Mouse (Mus musculus): ENCODE data around the gene Snx25. TPM values are rescaled to one million over a fixed set of nuclear protein-coding genes. Genes with fewer than 3 reads are reported as not detected.

Snx25 gene
- polyA plus RNA-seq, 1 experiment from 2014 or later, result 4.5 TPM

- peaks cover 26% of the 10 kb centered on the region for H3K4me1 ChIP-seq
- H3K4me3 ChIP-seq, result no peak overlapping the region
- WGBS, result 88% methylated on average over 3 of the region's 3 CpGs
- no peaks in the 10 kb centered on the region for H3K27me3 ChIP-seq (ENCODE audit: low read depth, poor library complexity, severe bottlenecking)
- no peak overlapping the region for H3K27ac ChIP-seq (replicated peaks)
- DNase-seq (ENCODE audit: low spot score), result no peak
- H3K9me3 ChIP-seq (replicated peaks), result no peaks in the 10 kb centered on the region
- peaks cover 49% of the 10 kb centered on the region for H3K36me3 ChIP-seq
These were observed 156.4 kb downstream of the Snx25 start for GRCm38 (mm10) chr8:45995576-45995975.

- no peaks in the 10 kb centered on the region for H3K9me3 ChIP-seq (replicated peaks)
- peaks cover 12% of the 10 kb centered on the region for H3K4me1 ChIP-seq
- no peak overlapping the region for H3K27ac ChIP-seq (replicated peaks)
- no peaks in the 10 kb centered on the region for H3K27me3 ChIP-seq (ENCODE audit: low read depth, poor library complexity, severe bottlenecking)
- DNase-seq (ENCODE audit: low spot score), result no peak
- peaks cover 54% of the 10 kb centered on the region for H3K36me3 ChIP-seq
- H3K4me3 ChIP-seq, result no peak overlapping the region
- WGBS, result 98% methylated on average over 2 of the region's 2 CpGs
These were observed 157.8 kb downstream of the Snx25 start for GRCm38 (mm10) chr8:45994111-45994510.

- Histone ChIP-seq H3K9me3 (replicated peaks) (no peaks in the 10 kb centered on the region), H3K27me3 (ENCODE audit: low read depth, poor library complexity, severe bottlenecking) (no peaks in the 10 kb centered on the region), H3K4me3 (no peak overlapping the region), H3K4me1 (no peaks in the 10 kb centered on the region), H3K36me3 (peaks cover 53% of the 10 kb centered on the region), H3K27ac (replicated peaks) (no peak overlapping the region)
- no peak for DNase-seq (ENCODE audit: low spot score)
- WGBS, result 90% methylated on average over 4 of the region's 4 CpGs
These were observed 161.2 kb downstream of the Snx25 start for GRCm38 (mm10) chr8:45990631-45991310.

GRCm38 (mm10) chr8:45988189-45988588 is 163.8 kb downstream of the Snx25 start:
- H3K4me3 ChIP-seq, result no peak overlapping the region
- H3K27me3 ChIP-seq (ENCODE audit: low read depth, poor library complexity, severe bottlenecking), result no peaks in the 10 kb centered on the region
- DNase-seq (ENCODE audit: low spot score), result no peak
- H3K36me3 ChIP-seq, result peaks cover 54% of the 10 kb centered on the region
- H3K4me1 ChIP-seq, result no peaks in the 10 kb centered on the region
- WGBS, result 70% methylated on average over 2 of the region's 2 CpGs
- no peak overlapping the region for H3K27ac ChIP-seq (replicated peaks)
- no peaks in the 10 kb centered on the region for H3K9me3 ChIP-seq (replicated peaks)

GRCm38 (mm10) chr8:45986665-45987064 is 165.3 kb downstream of the Snx25 start:
- H3K36me3 ChIP-seq, result peaks cover 63% of the 10 kb centered on the region
- no peak overlapping the region for H3K4me3 ChIP-seq
- no peak overlapping the region for H3K27ac ChIP-seq (replicated peaks)
- no peaks in the 10 kb centered on the region for H3K4me1 ChIP-seq
- no peaks in the 10 kb centered on the region for H3K9me3 ChIP-seq (replicated peaks)
- WGBS, result 88% methylated on average over 3 of the region's 3 CpGs
- H3K27me3 ChIP-seq (ENCODE audit: low read depth, poor library complexity, severe bottlenecking), result no peaks in the 10 kb centered on the region
- no peak for DNase-seq (ENCODE audit: low spot score)

Other genes starting within 250 kb of the Snx25 start
- gene Ccdc110, start 217.5 kb downstream of the Snx25 start, polyA plus RNA-seq (2016; fragmentation: Nextera tagmentation; extraction: Ambion mirVana), result 0.19 TPM in 1 of 2 replicates, not detected in the other
- gene 1700029J07Rik, start 176.9 kb downstream of the Snx25 start, polyA plus RNA-seq (2016; fragmentation: Nextera tagmentation; extraction: Ambion mirVana), result 3.2 and 3.3 TPM in 2 replicates
- 60.7 and 62.2 TPM in 2 replicates for gene Ufsp2, start 176.6 kb downstream of the Snx25 start, polyA plus RNA-seq (2016; fragmentation: Nextera tagmentation; extraction: Ambion mirVana)
- 0.10 and 0.40 TPM in 2 replicates for gene Lrp2bp, start 152.9 kb downstream of the Snx25 start, polyA plus RNA-seq (2016; fragmentation: Nextera tagmentation; extraction: Ambion mirVana)
- 21.1 and 23.2 TPM in 2 replicates for gene Ankrd37, start 146.5 kb downstream of the Snx25 start, polyA plus RNA-seq (2016; fragmentation: Nextera tagmentation; extraction: Ambion mirVana)
- 19.7 and 21.5 TPM in 2 replicates for gene Cfap97, start 388 bp downstream of the Snx25 start, polyA plus RNA-seq (2016; fragmentation: Nextera tagmentation; extraction: Ambion mirVana)
- gene Slc25a4, start 59.1 kb upstream of the Snx25 start, polyA plus RNA-seq (2016; fragmentation: Nextera tagmentation; extraction: Ambion mirVana), result 505 and 511 TPM in 2 replicates
- gene Helt, start 142.5 kb upstream of the Snx25 start, polyA plus RNA-seq (2016; fragmentation: Nextera tagmentation; extraction: Ambion mirVana), result 32.2 and 64.1 TPM in 2 replicates

Data from midbrain, embryonic 10.5 days (tissue).